Mouse (Mus musculus): ENCODE measurements around the gene Sars. TPM values are rescaled to one million over a fixed set of nuclear protein-coding genes. Genes with fewer than 3 reads are reported as not detected.

The Sars gene
- polyA plus RNA-seq, 1 experiment from 2014 or later: 196 TPM

DNA sequence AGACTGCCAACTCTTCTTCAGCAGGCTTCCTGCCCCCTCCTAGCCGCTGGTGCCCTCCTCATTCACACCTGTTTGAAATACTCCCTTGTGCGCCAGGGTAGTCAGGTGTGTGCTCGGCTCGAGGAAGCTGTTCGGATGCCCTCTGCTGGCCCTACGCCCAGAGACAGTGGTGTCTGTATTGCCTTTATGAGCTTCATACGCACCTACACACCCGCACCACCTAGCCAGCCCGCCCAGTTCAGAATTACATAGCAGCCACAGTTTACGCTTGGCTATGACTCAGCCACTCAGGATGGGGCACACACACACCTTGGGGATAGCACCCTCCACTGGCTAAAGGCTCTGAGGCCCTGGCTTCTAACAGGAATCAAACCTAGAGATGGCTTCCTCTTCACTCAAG lies 13.9 kb upstream of the Sars start:
- H3K27ac ChIP-seq (ENCODE audit: low read depth, low read length): no peak overlapping the region
- no peaks in the 10 kb centered on the region for H3K27me3 ChIP-seq (ENCODE audit: control insufficient read depth, insufficient read depth, low read length)
- H3K4me2 ChIP-seq: no peak overlapping the region
- 55% methylated on average over 10 of the region's 10 CpGs for WGBS
- ATAC-seq (ENCODE audit: low FRiP score) (no peak), DNase-seq (ENCODE audit: low spot score, missing footprints) (no peak)
- H3K4me3 ChIP-seq (ENCODE audit: low read depth, low read length): no peak overlapping the region
- no peak overlapping the region for H3K9ac ChIP-seq (ENCODE audit: low read length)
- H3K4me1 ChIP-seq (ENCODE audit: control insufficient read depth, insufficient read depth, low read length): no peaks in the 10 kb centered on the region
- no peaks in the 10 kb centered on the region for H3K36me3 ChIP-seq (ENCODE audit: control insufficient read depth, insufficient read depth, low read length)
- no peaks in the 10 kb centered on the region for H3K9me3 ChIP-seq (ENCODE audit: control insufficient read depth, low read length)

DNA sequence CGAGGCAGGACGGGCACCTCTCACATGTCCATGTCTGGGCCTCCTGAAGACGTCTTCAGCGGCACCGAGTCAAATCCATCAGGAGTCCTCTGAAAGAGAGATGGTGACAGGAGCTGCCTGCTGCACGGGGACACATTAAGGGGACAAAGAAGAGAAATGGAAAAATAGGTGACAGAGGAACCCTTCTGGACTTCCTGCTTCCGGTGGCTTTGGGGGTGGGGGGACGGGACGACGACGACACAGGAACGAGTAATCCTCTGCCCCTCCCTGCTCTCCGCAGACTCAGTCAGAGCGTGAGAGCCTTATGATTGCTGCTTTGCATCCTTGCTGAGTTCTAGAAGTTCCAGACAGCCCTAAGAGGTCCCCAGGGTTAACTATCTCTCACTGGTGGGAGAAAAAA lies 13.4 kb upstream of the Sars start:
- no peaks in the 10 kb centered on the region for H3K4me1 ChIP-seq (ENCODE audit: control insufficient read depth, insufficient read depth, low read length)
- no peak overlapping the region for H3K27ac ChIP-seq (ENCODE audit: low read depth, low read length)
- 58% methylated on average over 14 of the region's 14 CpGs for WGBS

DNA sequence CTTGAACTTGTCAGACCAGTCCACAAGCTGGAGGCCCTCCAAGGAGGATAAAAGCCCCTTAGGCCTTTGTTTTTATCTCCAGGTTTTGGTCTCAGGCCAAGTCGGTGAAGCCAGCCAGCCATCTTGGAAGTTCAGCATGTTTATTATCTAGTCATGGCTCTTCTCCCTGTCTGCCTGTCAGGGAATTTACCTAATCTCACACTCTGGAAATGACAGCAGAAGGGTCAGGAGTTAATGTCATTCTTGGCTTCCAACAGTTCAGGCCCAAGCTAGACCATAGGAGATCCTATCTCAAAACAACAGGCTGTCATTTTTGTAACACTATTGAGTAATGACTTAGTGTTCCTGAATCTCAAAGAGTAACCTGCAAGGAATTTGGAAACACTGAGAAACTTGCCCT lies 9.2 kb upstream of the Sars start:
- Histone ChIP-seq H3K9ac (ENCODE audit: low read length) (no peak overlapping the region), H3K4me1 (ENCODE audit: control insufficient read depth, insufficient read depth, low read length) (no peaks in the 10 kb centered on the region), H3K4me3 (ENCODE audit: low read depth, low read length) (no peak overlapping the region), H3K27ac (ENCODE audit: low read depth, low read length) (no peak overlapping the region), H3K27me3 (ENCODE audit: control insufficient read depth, insufficient read depth, low read length) (no peaks in the 10 kb centered on the region), H3K9me3 (ENCODE audit: control insufficient read depth, low read length) (no peaks in the 10 kb centered on the region), H3K4me2 (no peak overlapping the region), H3K36me3 (ENCODE audit: control insufficient read depth, insufficient read depth, low read length) (no peaks in the 10 kb centered on the region)
- no peak for ATAC-seq (ENCODE audit: low FRiP score)
- no peak for DNase-seq (ENCODE audit: low spot score, missing footprints)
- 77% methylated on average over 1 of the region's 1 CpGs for WGBS

More for the DNA sequence above, 13.4 kb upstream of the Sars start:
- no peak for ATAC-seq (ENCODE audit: low FRiP score)
- Histone ChIP-seq H3K27me3 (ENCODE audit: control insufficient read depth, insufficient read depth, low read length) (no peaks in the 10 kb centered on the region), H3K4me2 (no peak overlapping the region), H3K9me3 (ENCODE audit: control insufficient read depth, low read length) (no peaks in the 10 kb centered on the region), H3K4me3 (ENCODE audit: low read depth, low read length) (no peak overlapping the region), H3K9ac (ENCODE audit: low read length) (no peak overlapping the region), H3K36me3 (ENCODE audit: control insufficient read depth, insufficient read depth, low read length) (no peaks in the 10 kb centered on the region)
- no peak for DNase-seq (ENCODE audit: low spot score, missing footprints)

DNA sequence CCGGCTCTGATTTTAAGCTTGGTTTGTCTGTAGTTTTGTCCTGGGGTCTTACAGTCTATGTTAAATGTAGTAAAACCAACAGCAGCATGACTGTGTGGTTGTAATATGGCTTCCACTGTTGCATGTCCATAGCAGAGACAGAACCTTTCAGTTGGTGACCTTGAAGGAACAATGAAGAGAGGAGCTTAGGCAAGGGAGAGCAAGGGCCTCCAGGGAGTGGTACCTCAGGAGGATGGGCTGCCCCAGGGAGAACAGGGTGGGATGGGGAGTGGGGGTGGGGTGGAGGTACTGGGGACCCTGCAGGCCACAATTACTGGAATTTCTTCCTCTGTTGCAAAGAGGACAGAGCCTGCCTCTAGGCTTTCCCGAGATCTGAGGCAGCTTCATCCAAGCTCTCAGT lies 7.0 kb upstream of the Sars start:
- Histone ChIP-seq H3K36me3 (ENCODE audit: control insufficient read depth, insufficient read depth, low read length) (no peaks in the 10 kb centered on the region), H3K4me2 (no peak overlapping the region), H3K9me3 (ENCODE audit: control insufficient read depth, low read length) (no peaks in the 10 kb centered on the region), H3K4me1 (ENCODE audit: control insufficient read depth, insufficient read depth, low read length) (no peaks in the 10 kb centered on the region), H3K9ac (ENCODE audit: low read length) (no peak overlapping the region), H3K27me3 (ENCODE audit: control insufficient read depth, insufficient read depth, low read length) (no peaks in the 10 kb centered on the region), H3K4me3 (ENCODE audit: low read depth, low read length) (no peak overlapping the region), H3K27ac (ENCODE audit: low read depth, low read length) (no peak overlapping the region)
- no peak for DNase-seq (ENCODE audit: low spot score, missing footprints)
- ATAC-seq (ENCODE audit: low FRiP score): no peak
- WGBS: 93% methylated on average over 2 of the region's 2 CpGs

DNA sequence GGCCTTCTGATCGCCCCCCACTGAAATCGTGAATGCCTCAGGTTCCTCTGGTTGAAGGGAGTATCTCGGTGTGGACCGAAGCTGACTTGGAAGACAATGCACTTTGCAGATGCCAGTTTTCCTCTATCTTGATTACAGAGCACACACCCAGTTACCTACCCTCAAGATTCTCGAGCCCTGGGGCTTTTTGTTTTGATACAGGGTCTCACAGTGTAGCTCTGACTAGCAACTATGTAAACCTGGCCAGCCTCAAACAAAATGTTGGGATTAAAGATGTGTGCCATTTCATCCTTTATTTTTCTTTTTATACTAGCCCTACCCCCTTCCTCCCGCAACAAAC lies 327 bp upstream of the Sars start:
- peak overlapping the region; percentile 67 for H3K4me3 ChIP-seq (ENCODE audit: low read depth, low read length)
- peak; percentile 45 for ATAC-seq (ENCODE audit: low FRiP score)
- 0 out of 2 replicates have a peak, but pooled peaks cover 4% of the 10 kb centered on the region for H3K36me3 ChIP-seq (ENCODE audit: control insufficient read depth, insufficient read depth, low read length)
- 14% methylated on average over 6 of the region's 6 CpGs for WGBS
- H3K4me2 ChIP-seq: peak overlapping the region; percentile 95
- H3K27me3 ChIP-seq (ENCODE audit: control insufficient read depth, insufficient read depth, low read length): no peaks in the 10 kb centered on the region
- no peaks in the 10 kb centered on the region for H3K9me3 ChIP-seq (ENCODE audit: control insufficient read depth, low read length)
- H3K27ac ChIP-seq (ENCODE audit: low read depth, low read length): peak overlapping the region; percentile 57
- peak overlapping the region; percentile 75 for H3K9ac ChIP-seq (ENCODE audit: low read length)
- peaks cover 15% of the 10 kb centered on the region for H3K4me1 ChIP-seq (ENCODE audit: control insufficient read depth, insufficient read depth, low read length)
- DNase-seq (ENCODE audit: low spot score, missing footprints): no peak

DNA sequence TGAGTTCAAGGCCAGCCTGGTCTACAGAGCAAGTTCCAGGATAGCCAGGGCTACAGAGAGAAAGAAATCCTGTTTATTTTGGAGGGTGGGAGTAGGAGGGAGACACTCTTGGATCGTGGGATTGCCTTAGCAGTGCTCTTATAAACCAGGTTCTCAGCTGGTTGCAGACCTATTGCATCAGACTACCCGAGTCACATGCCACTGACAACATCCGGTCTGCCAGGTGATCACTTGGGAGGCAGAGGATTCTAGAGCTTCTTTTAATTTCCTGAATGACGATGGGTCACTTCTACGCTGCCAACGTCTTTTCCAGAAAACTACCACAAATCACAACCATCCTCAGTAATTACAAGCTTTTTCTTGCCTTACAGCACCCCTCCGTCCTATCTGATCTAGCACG lies 980 bp downstream of the Sars start:
- no peak for DNase-seq (ENCODE audit: low spot score, missing footprints)
- no peak for ATAC-seq (ENCODE audit: low FRiP score)
- Histone ChIP-seq H3K4me2 (peak overlapping the region; percentile 95), H3K36me3 (ENCODE audit: control insufficient read depth, insufficient read depth, low read length) (0 out of 2 replicates have a peak, but pooled peaks cover 4% of the 10 kb centered on the region), H3K27ac (ENCODE audit: low read depth, low read length) (no peak overlapping the region), H3K9ac (ENCODE audit: low read length) (peak overlapping the region; percentile 75), H3K27me3 (ENCODE audit: control insufficient read depth, insufficient read depth, low read length) (no peaks in the 10 kb centered on the region), H3K9me3 (ENCODE audit: control insufficient read depth, low read length) (no peaks in the 10 kb centered on the region), H3K4me1 (ENCODE audit: control insufficient read depth, insufficient read depth, low read length) (peaks cover 15% of the 10 kb centered on the region), H3K4me3 (ENCODE audit: low read depth, low read length) (peak overlapping the region; percentile 67)
- WGBS: 28% methylated on average over 8 of the region's 8 CpGs

DNA sequence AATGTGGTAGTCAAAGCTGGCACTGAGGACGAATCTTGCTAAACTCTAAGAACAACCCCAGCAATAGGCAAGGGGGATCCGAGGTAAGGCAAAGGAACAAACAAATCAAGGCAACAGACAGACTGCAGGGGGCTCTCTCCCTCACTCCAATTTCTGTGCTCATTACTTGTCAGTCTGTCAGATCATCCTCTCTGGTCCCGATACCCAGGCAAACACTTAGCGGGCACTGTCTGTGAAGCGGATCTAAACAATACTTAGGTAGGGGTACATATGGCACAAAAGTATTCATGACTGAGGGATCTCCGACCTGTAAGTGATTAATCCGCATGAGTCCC lies 8.7 kb downstream of the Sars start:
- 73% methylated on average over 7 of the region's 7 CpGs for WGBS
- peaks cover 4% of the 10 kb centered on the region; the same call in 1 of the 2 replicates for H3K36me3 ChIP-seq (ENCODE audit: control insufficient read depth, insufficient read depth, low read length)
- H3K9ac ChIP-seq (ENCODE audit: low read length): no peak overlapping the region
- no peak overlapping the region for H3K4me3 ChIP-seq (ENCODE audit: low read depth, low read length)
- no peak for ATAC-seq (ENCODE audit: low FRiP score)
- no peaks in the 10 kb centered on the region for H3K9me3 ChIP-seq (ENCODE audit: control insufficient read depth, low read length)
- no peaks in the 10 kb centered on the region for H3K27me3 ChIP-seq (ENCODE audit: control insufficient read depth, insufficient read depth, low read length)
- peaks cover 43% of the 10 kb centered on the region for H3K4me1 ChIP-seq (ENCODE audit: control insufficient read depth, insufficient read depth, low read length)
- H3K27ac ChIP-seq (ENCODE audit: low read depth, low read length): no peak overlapping the region
- no peak overlapping the region for H3K4me2 ChIP-seq
- no peak for DNase-seq (ENCODE audit: low spot score, missing footprints)

DNA sequence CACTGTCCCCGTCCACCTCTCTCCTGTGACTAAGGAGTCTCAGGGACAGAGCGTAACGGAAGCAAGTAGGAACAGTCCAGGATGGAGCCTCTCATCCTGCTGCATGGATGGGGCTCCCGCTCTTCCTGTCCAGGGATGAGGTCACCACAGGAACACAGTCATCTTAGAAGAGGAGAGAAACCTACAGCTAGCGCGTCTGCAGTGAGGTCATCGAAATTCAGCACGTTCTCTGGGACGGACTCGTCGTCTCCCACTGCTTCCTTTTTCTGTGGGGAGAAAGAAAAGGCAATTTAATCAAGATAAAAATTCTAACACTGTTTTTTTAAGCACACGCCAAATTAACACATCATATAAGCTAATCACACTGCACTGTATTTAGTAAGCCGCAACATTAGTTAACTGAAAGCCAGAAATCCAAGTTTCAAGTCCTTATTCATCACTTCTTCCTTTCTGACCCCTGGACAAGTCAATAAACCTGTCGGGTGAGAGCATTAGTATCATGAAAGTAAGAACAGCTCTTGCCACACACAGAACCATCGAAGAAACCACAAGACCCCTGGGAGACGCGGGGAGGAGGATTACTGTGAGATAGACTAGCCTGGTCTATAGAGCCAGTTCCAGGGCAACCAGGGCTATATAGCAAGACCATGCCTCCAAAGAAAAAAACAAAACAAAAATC lies 9.2 kb downstream of the Sars start:
- DNase-seq (ENCODE audit: low spot score, missing footprints) (peak; percentile 81), ATAC-seq (ENCODE audit: low FRiP score) (no peak)
- H3K4me1 ChIP-seq (ENCODE audit: control insufficient read depth, insufficient read depth, low read length): peaks cover 43% of the 10 kb centered on the region
- no peaks in the 10 kb centered on the region for H3K9me3 ChIP-seq (ENCODE audit: control insufficient read depth, low read length)
- 80% methylated on average over 17 of the region's 17 CpGs for WGBS
- H3K36me3 ChIP-seq (ENCODE audit: control insufficient read depth, insufficient read depth, low read length): peaks cover 6% of the 10 kb centered on the region; the same call in 1 of the 2 replicates
- no peak overlapping the region for H3K4me3 ChIP-seq (ENCODE audit: low read depth, low read length)
- peak overlapping the region; percentile 54; the same call in 1 of the 2 replicates for H3K9ac ChIP-seq (ENCODE audit: low read length)
- no peak overlapping the region for H3K4me2 ChIP-seq
- peak overlapping the region; percentile 94 for H3K27ac ChIP-seq (ENCODE audit: low read depth, low read length)
- H3K27me3 ChIP-seq (ENCODE audit: control insufficient read depth, insufficient read depth, low read length): no peaks in the 10 kb centered on the region

DNA sequence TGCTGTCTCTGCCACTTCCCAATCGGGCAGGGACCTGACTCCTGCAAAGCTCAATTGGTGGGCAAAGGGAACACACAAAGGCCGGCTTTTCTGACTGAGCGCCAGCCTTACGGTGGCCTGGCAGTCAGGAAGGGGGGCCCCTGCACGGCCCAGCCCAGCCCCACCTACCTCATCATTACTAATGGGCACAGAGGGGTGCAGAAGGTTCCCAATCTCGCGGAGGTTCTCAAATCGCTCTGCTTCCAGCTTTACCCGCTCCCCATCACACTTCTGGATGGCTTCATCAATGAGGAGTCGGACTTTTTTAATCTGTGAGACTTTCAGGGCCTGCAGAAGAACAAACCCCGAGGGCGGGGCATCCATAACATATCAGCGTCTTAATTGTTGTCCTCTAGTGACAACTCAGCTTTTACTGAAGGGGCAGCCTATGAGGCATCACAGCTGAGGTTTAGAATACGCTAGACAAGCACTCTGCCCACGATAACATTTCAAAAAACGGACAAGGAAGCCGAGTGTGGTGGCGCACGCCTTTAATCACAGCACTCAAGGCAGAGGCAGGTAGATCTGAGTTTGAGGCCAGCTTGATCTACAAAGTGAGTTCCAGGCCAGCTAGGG lies 11.0 kb downstream of the Sars start:
- Histone ChIP-seq H3K9me3 (ENCODE audit: control insufficient read depth, low read length) (no peaks in the 10 kb centered on the region), H3K4me3 (ENCODE audit: low read depth, low read length) (no peak overlapping the region), H3K4me2 (peak overlapping the region; percentile 23), H3K27me3 (ENCODE audit: control insufficient read depth, insufficient read depth, low read length) (no peaks in the 10 kb centered on the region), H3K9ac (ENCODE audit: low read length) (peak overlapping the region; percentile 54), H3K27ac (ENCODE audit: low read depth, low read length) (peak overlapping the region; percentile 94), H3K4me1 (ENCODE audit: control insufficient read depth, insufficient read depth, low read length) (peaks cover 43% of the 10 kb centered on the region), H3K36me3 (ENCODE audit: control insufficient read depth, insufficient read depth, low read length) (peaks cover 5% of the 10 kb centered on the region; the same call in 1 of the 2 replicates)
- WGBS: 13% methylated on average over 19 of the region's 19 CpGs
- DNase-seq (ENCODE audit: low spot score, missing footprints) (peak; percentile 96), ATAC-seq (ENCODE audit: low FRiP score) (peak; percentile 89; the same call in 1 of the 2 replicates)

Measured in midbrain, embryonic 11.5 days (tissue).